Mouse (Mus musculus) spleen, postnatal 0 days (tissue): Measurements from ENCODE around the gene C87436. TPM values are rescaled to one million over a fixed set of nuclear protein-coding genes. Genes with fewer than 3 reads are reported as not detected.

Source experiments
- polyA plus RNA-seq: library from polyadenylated mRNA; unstranded; fragments of >200 nt; fragmentation: Nextera tagmentation; extraction: Ambion mirVana; gene quantifications from 2 replicates; pipeline ENCODE4 v1.2.1, GENCODE M21; 2015

C87436 gene
- polyA plus RNA-seq = 17.3 and 21.0 TPM in 2 replicates

DNA sequence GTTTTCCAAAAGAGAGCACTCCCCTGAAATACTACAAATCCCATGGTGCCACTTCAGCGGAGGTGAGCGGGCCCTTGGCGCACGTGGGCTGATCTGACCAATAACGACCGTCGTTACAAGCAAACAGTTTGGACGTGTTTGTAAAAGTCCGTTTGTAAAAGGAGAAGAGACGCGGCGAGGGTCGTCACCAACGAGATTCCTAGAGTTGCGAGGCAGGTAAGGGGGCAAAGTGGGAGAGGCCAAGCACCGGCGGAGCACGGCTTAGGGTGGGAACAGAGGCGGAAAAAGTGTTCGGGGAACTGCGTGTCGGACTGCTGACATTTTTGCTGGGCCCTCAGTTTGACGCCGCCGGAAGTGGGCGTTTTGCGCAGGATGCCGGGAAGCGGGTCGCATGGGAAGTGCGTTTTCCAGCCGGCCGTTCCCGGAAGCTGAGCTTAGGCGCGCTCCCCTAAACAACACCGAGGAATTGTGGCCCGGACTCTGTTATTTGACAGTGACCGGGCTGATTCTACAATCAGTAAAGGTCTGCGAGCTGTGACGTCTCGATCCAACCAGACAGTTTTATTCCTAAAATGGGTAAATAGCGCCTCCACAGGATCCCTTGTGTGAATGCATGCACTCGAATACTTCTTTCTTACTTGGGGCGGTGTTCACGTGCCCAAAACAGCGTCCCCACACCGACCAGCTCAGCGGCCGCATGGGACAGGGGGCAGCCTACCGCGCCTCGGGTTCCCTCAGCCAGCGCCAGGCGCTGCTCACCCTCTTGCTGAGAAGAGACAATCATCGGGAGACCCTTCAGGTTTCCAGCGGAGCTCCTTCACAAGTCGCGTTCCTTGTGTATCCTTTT, at the start of gene C87436:
Gene C87436 (plus strand): TSS at position 103 of the 847 bp plus-strand sequence.

DNA sequence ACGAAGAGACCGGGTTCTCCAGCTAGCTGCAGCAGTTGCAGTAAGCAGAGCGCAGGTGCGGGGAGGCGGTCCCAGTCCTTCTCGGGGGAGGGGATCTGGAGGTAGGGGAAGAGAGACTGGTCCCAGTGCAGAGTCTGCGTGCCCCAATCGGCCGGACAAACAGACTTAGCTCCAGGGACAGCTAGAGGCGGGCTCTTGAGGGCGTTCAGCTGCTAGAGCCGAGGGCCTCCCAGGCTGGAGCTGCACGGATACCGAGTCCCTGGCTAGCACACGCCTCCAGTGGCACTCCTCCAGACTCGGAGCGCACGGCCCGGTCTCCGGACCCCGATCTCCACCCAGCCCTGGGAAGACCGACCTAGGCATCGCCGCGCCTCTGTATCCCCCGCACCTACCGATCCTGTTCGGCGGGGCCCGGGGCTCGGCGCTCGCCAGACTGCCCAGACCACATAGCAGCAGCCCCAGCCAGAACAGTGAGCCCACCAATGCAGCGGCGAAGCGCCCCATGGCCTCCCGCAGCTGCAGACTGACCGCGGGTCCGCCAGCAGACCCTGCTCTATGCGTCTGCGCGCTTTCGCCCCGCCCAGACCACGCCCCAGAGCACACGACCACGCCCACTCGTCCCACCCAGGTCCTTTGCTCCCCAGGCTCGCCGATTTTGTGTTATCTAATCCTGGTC, 41.5 kb upstream of the C87436 start, which contains the start of gene Pcyox1:
Gene Pcyox1 (minus strand): TSS at position 574 of the 676 bp plus-strand sequence.

DNA sequence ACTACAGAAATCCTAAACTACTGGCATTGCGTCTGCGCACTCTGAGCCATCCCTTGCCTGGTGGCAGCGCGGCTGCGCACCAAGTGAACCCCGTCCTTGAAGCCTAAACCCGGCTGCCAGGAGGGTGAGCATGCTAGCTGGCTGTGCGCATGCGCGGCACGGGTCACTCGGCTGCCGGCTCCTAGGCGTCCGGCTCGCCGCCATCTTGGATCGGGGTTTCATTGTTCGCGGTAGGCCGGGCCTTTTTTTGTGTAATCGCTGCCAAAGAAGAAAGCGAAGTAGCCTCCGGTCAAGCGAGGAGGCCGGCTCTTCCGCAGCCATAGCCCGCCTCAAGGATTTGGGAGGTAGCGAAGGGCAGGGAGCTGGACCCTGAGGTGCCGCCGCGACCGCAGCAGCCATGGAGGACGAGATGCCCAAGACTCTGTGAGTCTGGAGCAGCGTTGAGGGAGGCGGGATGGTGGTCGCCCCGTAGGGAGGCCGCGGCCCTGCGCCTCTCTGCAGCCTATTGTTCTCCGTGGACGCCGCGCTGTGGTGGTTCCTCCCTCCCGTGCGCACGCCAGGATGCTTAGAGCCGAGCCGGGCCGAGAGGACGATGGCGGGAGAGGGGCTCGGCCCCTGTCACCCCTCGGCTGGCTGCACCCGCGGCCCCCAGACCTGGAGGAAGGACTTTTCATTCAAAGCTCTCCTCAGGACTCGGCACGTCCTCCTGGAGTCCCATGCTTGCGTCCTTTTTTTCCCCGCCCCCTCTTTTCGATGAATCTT, 33.9 kb upstream of the C87436 start, which contains the start of gene Tia1:
Gene Tia1 (plus strand): TSS at position 120 of the 762 bp plus-strand sequence.

DNA sequence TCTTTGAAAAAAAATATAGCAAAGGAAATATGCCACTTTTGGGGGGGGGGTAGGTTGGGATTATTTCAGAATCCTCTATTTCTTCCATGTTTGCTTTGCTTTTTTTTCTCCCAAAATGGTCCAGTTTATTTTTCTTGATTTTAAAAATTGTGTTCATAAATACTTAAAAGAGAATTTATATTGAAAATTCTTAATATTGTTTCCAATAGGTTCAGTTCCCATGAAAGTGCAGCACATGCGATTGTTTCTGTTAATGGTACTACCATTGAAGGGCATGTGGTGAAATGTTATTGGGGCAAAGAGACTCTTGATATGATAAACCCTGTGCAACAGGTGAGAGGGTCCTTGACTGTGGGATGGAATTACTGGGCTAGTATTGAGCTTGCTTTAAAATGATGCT, 11.8 kb upstream of the C87436 start, which contains the start of gene Gm44790:
Gene Gm44790 (plus strand): TSS at position 301 of the 400 bp plus-strand sequence.

Other genes with a start within 250 kb of the C87436 start
- 1.1 and 1.6 TPM in 2 replicates for gene Tgfa, start 243.2 kb upstream of the C87436 start, polyA plus RNA-seq
- gene Fam136a, start 72.7 kb upstream of the C87436 start, polyA plus RNA-seq = 41.4 and 42.1 TPM in 2 replicates
- 513 and 548 TPM in 2 replicates for gene Snrpg, start 67.1 kb upstream of the C87436 start, polyA plus RNA-seq
- gene Pcyox1, start 41.2 kb upstream of the C87436 start, polyA plus RNA-seq = 27.9 and 33.2 TPM in 2 replicates
- 42.8 and 55.1 TPM in 2 replicates for gene Tia1, start 34.2 kb upstream of the C87436 start, polyA plus RNA-seq
- not detected in 2 replicates for gene Gm44790, start 11.7 kb upstream of the C87436 start, polyA plus RNA-seq
- gene Pcbp1, start 87.9 kb downstream of the C87436 start, polyA plus RNA-seq = 271 and 280 TPM in 2 replicates
- 45.2 and 54.4 TPM in 2 replicates for gene Asprv1, start 189.8 kb downstream of the C87436 start, polyA plus RNA-seq
- gene Mxd1, start 230.8 kb downstream of the C87436 start, polyA plus RNA-seq = 46.8 and 47.6 TPM in 2 replicates
- 76.2 and 81.8 TPM in 2 replicates for gene Snrnp27, start 246.1 kb downstream of the C87436 start, polyA plus RNA-seq